ENCODE assay signal across 9 mouse cellular contexts in genomic region chr16:7927756-7928155, GRCm38 (mm10).
DNase-seq lines count a peak whose midpoint lies in the region; ATAC-seq and TF ChIP-seq lines count a peak whose summit lies in the region.
"Had no signal": no experiment of that assay in that cellular context is flagged by ENCODE, and none has a peak within 500 bp of the region (broad histone marks: within the 10 kb centered on the region; RNA-seq: fewer than 3 reads in every experiment).

No protein-coding gene starts in this region.

- TF ChIP-seq CTCF in bone marrow macrophage, adult 2 months (IDR thresholded peaks at IDR 0.05; ENCODE audit: low read depth, low read length) = no peak

- H3K4me2 ChIP-seq in limb, embryonic 14.5 days (replicated peaks; ENCODE audit: low read depth, low read length, severe bottlenecking) = 0 out of 2 replicates have a peak overlapping the region, but pooled peaks have one; percentile 10

- H3K9me3 ChIP-seq in limb, embryonic 14.5 days (ENCODE audit: control insufficient read depth, low read length) = no peaks in the 10 kb centered on the region

- H3K36me3 ChIP-seq in limb, embryonic 14.5 days (ENCODE audit: control insufficient read depth, insufficient read depth, low read length) = no peaks in the 10 kb centered on the region

- no peak overlapping the region for H3K9ac ChIP-seq in limb, embryonic 14.5 days (ENCODE audit: low read depth, low read length, severe bottlenecking)

- peak overlapping the region; percentile 16; the same call in 1 of the 2 replicates for H3K4me3 ChIP-seq in bone marrow macrophage, adult 2 months (ENCODE audit: insufficient read depth, low read length)
- H3K4me3 ChIP-seq in limb, embryonic 14.5 days (replicated peaks; ENCODE audit: low read length) = no peak overlapping the region
- H3K4me3 ChIP-seq: left cerebral cortex, adult 2 months had no signal

- DNase-seq in cerebellum, postnatal 14 days = peak; percentile 20 to 43
- no peak for DNase-seq in cerebellum, adult 9-10 months
- peak; percentile 54 for DNase-seq in left cerebral cortex, postnatal 4 days
- no peak for DNase-seq in left cerebral cortex, adult 9 months (ENCODE audit: low spot score in 2 of 2)
- no peak for DNase-seq in limb, embryonic 14.5 days (ENCODE audit: low spot score)
- DNase-seq in ovary, adult 18-20 months (ENCODE audit: low spot score) = no peak
- no peak for DNase-seq in layer of hippocampus, adult 18-20 months (ENCODE audit: low spot score in 2 of 2)

- no peak for TF ChIP-seq POLR2A in bone marrow macrophage, adult 2 months (IDR thresholded peaks at IDR 0.05; ENCODE audit: borderline replicate concordance, low read depth, low read length)
- no peak for TF ChIP-seq POLR2A in limb, embryonic 14.5 days (IDR thresholded peaks at IDR 0.05; ENCODE audit: borderline replicate concordance, extremely low read depth, insufficient read depth, insufficient read length)

- ATAC-seq in limb, embryonic 14.5 days (ENCODE audit: low FRiP score, low read depth) = no peak

- intact Hi-C loops in left cerebral cortex, postnatal 4 days (cut with DNase I) = loop anchor here (5.0 kb wide), 2 partner anchors 275 to 1425 kb away; no protein-coding TSS in a partner anchor

- 48% methylated on average over 8 of the region's 8 CpGs for WGBS in limb, embryonic 14.5 days

- H3K27me3 ChIP-seq in limb, embryonic 14.5 days (ENCODE audit: control insufficient read depth, insufficient read depth, low read length) = no peaks in the 10 kb centered on the region

- no peak overlapping the region for H3K27ac ChIP-seq in bone marrow macrophage, adult 2 months (ENCODE audit: insufficient read depth, low read depth, low read length)
- H3K27ac ChIP-seq in limb, embryonic 14.5 days (replicated peaks; ENCODE audit: low read depth, low read length) = no peak overlapping the region
- H3K27ac ChIP-seq: left cerebral cortex, adult 2 months had no signal

- no peaks in the 10 kb centered on the region for H3K4me1 ChIP-seq in bone marrow macrophage, adult 2 months (ENCODE audit: control insufficient read depth, insufficient read depth, low read length)
- H3K4me1 ChIP-seq in limb, embryonic 14.5 days (ENCODE audit: control insufficient read depth, insufficient read depth, low read length) = peaks cover 10% of the 10 kb centered on the region; the same call in 1 of the 2 replicates

Comparison
In these comparisons a context has a peak if more than half of its experiments do, and no peak if none do; other contexts are left out.
1. DNase-seq: peak in cerebellum, postnatal 14 days (2 of 2) and left cerebral cortex, postnatal 4 days (single experiment); none in cerebellum, adult 9-10 months (single experiment), left cerebral cortex, adult 9 months (0 of 2), limb, embryonic 14.5 days (single experiment), ovary, adult 18-20 months (single experiment) and layer of hippocampus, adult 18-20 months (0 of 2).